Mouse (Mus musculus) myocyte (in vitro differentiated cells): ENCODE results near the gene Msx2.

ENCODE experiments used
- E2F4 ChIP-seq: IDR thresholded peaks from one replicate; pipeline ENCODE4 v1.6.1; 2011; ENCODE audit warnings: mild to moderate bottlenecking, control low read depth, moderate library complexity; ENCODE audit not compliant: insufficient read depth
- MYOD1 ChIP-seq, 3 experiments: IDR thresholded peaks; one replicate each; pipeline ENCODE4 v1.6.1; 2011; ENCODE audit warnings: control low read depth in 2 of 3, low read depth in 2 of 3, mild to moderate bottlenecking in 2 of 3, moderate library complexity in 1 of 3; ENCODE audit not compliant: insufficient read length in 2 of 3, control insufficient read depth in 1 of 3
- MYOG ChIP-seq, 3 experiments: IDR thresholded peaks; one replicate each; pipeline ENCODE4 v1.6.1; 2011; ENCODE audit warnings: control low read depth in 2 of 3, low read depth in 2 of 3, mild to moderate bottlenecking in 2 of 3; ENCODE audit not compliant: insufficient read length in 2 of 3, control insufficient read depth in 1 of 3, insufficient read depth in 1 of 3
- POLR2A ChIP-seq: IDR thresholded peaks from one replicate; pipeline ENCODE4 v1.6.1; 2011; ENCODE audit warnings: low read depth, mild to moderate bottlenecking, control low read depth, moderate library complexity; ENCODE audit not compliant: insufficient read length
- POLR2AphosphoS2 ChIP-seq: IDR thresholded peaks from one replicate; pipeline ENCODE4 v1.6.1; 2011; ENCODE audit warnings: low read depth, control low read depth; ENCODE audit not compliant: insufficient read length
- REST ChIP-seq: IDR thresholded peaks from one replicate; pipeline ENCODE4 v1.6.1; 2011; ENCODE audit warnings: mild to moderate bottlenecking, control low read depth, moderate library complexity; ENCODE audit not compliant: insufficient read depth, insufficient read length
- SRF ChIP-seq: IDR thresholded peaks from one replicate; pipeline ENCODE4 v1.6.1; 2011; ENCODE audit warnings: low read depth; ENCODE audit not compliant: control insufficient read depth, insufficient read length
- TCF12 ChIP-seq: IDR thresholded peaks from one replicate; pipeline ENCODE4 v1.6.1; 2011; ENCODE audit warnings: mild to moderate bottlenecking, control low read depth; ENCODE audit not compliant: poor library complexity, insufficient read depth, severe bottlenecking
- TCF3 ChIP-seq: IDR thresholded peaks from one replicate; pipeline ENCODE4 v1.6.1; 2011; ENCODE audit warnings: low read depth, control low read depth; ENCODE audit not compliant: insufficient read length
- USF1 ChIP-seq: IDR thresholded peaks from one replicate; pipeline ENCODE4 v1.6.1; 2011; ENCODE audit warnings: low read depth, mild to moderate bottlenecking, control low read depth, moderate library complexity

DNA sequence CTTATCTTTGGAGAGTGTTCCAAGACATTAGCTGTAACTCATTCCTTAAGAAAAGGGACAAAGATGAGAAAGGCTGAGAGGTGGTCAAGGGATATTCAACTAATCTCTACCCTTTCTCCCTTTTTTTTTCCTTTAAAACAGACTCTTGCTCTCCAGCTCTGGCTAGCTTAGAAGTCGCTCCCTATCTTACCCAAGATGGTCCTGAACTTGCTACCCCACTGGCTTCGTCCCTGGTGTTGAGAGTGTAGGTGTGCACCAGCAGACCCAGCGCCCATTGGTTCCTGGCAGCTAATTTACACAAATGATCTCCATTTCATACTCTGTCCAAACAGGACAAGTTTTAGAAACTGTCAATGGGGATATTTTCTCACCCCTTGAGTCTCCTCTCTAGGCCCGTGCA is 417 bp upstream of the Msx2 start:
- no peak for TF ChIP-seq POLR2A
- no peak for TF ChIP-seq POLR2AphosphoS2
- TF ChIP-seq REST: no peak
- no peak for TF ChIP-seq USF1
- no peak for TF ChIP-seq TCF3
- TF ChIP-seq TCF12: no peak
- TF ChIP-seq E2F4: no peak
- no peak for TF ChIP-seq SRF
- no peak for TF ChIP-seq MYOG (IDR thresholded peaks at IDR 0.05; ENCODE audit: control insufficient read depth in 1 of 3, insufficient read depth in 1 of 3, insufficient read length in 2 of 3, low read depth in 2 of 3)
- no peak for TF ChIP-seq MYOD1 (IDR thresholded peaks at IDR 0.05; ENCODE audit: control insufficient read depth in 1 of 3, insufficient read length in 2 of 3, low read depth in 2 of 3)
